Mouse (Mus musculus) heart, postnatal 25 days (tissue): ENCODE measurements around the gene Mon2. TPM values are rescaled to one million over a fixed set of nuclear protein-coding genes. Genes with fewer than 3 reads are reported as not detected.
"Not testable (repeated sequence)": the region's sequence is repeated elsewhere in the genome, so short reads cannot be mapped to it uniquely, and the experiment has no call there.

ENCODE experiments used
- DNase-seq: peaks from one replicate; pipeline ENCODE4 v3.0.0; 2022; ENCODE audit warnings: low spot score
- intact Hi-C: fragments of 180-260 bp; cut with DNase I; formaldehyde crosslinking; loops from one replicate; pipeline ENCODE4 v1.15.1; 2025
- total RNA-seq, 2 experiments: library from RNA; stranded (reverse); gene quantifications; 2 replicates each; pipeline ENCODE4 v1.2.3; 2021

The Mon2 gene
- total RNA-seq, 2 experiments from 2014 or later = 38.1 to 38.4 TPM

DNA sequence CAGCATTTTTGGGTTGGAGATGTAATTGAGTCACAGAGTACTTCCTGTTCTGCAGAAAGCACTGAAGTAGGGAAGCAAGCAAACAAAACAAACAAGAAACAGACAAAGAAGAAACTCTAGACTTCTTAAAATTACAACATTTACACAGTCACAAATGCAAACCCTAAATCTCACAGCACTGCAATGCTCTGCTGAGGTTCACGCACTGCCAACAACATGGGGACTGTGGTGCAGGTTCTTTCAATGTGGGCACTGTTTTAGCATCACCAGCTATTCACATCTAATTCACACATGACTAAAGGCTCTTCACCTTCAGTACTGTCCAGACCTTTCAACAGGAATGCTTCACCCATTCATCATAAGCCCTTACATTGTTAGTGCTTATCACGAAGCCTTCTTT is 13.3 kb downstream of the Mon2 start:
- DNase-seq = no peak
- intact Hi-C loops = no loop called here

GRCm38 (mm10) chr10:123060831-123061230 is 15.5 kb downstream of the Mon2 start:
- intact Hi-C loops = no loop called here
- peak; percentile 15 for DNase-seq

DNA sequence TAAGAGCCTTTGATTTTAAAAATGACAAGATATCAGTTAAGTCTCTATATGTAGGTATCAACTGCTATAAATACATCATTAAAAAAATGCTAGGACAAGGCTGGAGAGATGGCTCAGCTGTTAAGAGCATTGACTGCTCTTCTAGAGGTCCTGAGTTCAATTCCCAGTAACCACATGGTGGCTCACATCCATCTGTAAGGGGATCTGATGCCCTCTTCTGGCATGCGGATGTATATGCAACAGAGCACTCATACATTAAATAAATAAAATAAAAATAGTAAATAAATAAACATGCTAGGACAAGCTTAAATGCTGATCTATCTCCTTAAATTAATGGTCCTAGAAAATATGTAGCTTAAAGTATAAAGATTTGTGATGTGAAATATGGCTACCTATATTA is 19.2 kb downstream of the Mon2 start:
- DNase-seq = no peak
- intact Hi-C loops = no loop called here

- no peak for DNase-seq
- intact Hi-C loops = no loop called here
Observed at GRCm38 (mm10) chr10:123056463-123056862, 19.8 kb downstream of the Mon2 start.

DNA sequence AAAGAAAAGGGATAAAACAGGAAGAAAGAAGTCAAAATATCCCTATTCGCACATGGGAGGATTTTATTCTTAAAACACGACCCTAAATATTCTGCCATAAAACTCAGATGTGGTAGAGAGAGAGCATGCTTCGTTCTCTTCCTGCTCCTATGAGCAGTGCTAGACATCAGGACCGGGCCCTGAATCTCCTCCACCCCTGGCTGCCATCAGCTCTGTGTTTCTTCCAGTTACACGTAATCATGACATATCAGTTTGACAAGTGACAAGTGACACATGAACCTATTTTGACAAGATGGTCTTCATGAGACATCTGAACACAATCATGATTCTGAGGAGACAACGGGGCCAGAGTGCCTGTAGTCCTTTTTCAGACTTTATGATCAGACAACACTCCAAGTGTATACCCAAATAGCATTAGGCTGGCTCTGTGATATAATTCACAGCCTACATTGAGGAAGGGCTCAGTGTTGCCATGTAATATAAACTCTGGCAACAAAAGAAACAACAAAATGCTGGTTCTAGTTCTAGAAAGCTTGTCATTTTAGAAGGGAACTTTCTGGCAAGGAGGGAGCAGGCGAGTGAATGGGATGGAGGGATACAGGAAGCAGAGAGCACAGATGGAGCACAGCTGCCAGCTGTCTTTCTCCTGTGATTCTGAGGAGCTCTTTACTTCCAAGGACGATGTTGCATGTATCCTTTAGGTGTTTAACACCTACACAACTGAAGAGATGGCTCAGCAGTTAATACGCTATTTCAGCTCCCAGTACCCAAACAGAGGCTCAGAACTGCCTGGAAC is 20.9 kb downstream of the Mon2 start:
- DNase-seq = no peak
- intact Hi-C loops = no loop called here

DNA sequence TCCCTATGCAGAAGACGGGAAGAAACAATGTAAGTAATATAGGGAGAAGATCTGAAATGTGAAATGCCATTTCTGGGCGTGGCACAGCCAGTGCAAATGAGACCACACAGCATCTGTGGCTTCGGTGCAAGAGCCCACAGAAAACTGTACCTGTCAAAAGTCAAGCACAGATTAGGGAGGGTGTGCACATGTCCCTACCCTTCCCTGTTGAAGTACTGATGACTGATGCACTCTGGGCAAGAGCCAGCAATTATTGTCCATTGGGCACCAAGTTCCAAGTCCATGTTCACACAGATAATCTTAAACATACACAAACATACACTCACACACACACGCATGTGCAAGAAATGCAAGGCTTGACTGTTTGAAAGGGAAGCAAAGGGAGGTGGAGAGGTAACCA is 22.7 kb downstream of the Mon2 start:
- no peak for DNase-seq
- intact Hi-C loops = no loop called here

DNA sequence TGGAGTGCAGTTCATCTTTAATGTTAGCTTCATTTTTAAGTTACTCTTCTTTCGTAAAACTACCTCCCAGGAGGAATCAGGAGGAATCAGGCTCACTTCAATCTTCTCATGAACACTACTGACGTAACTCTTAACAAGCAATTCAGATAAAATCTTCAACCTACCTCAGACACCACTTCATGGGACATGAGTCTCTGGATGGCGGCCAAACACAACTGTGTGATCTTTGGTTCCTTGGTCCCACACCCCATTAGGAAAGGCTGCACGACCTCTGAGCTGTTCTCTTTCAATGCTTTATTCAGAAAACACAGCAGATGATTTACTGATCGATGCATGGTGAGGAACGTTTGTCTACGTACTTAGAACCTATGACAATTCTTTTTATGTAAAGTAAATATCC is 24.3 kb downstream of the Mon2 start:
- DNase-seq = no peak

DNA sequence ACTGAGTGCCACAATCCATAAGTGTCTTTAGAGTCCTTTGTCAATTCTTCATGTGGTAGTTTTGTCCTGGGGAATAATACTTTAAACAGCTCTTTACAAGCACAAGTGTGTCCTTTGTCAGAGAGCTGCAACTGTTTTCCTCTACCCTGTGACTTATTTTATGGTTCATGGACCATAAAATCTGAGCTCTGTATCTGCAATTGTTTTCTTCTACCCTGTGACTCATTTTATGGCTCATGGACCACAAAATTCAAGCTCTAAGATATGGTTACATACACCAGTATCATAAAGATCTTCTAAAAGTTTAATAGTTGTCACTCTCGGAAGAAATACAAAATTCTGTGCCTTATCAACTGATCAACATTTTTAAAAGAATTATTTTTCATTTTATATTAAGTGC is 27.6 kb downstream of the Mon2 start:
- no peak for DNase-seq
- intact Hi-C loops = no loop called here

More for the DNA sequence above, 24.3 kb downstream of the Mon2 start:
- intact Hi-C loops = no loop called here

GRCm38 (mm10) chr10:123039936-123040335 is 36.4 kb downstream of the Mon2 start:
- intact Hi-C loops = loop anchor here (2.0 kb wide), 1 partner anchor 53 kb away; no protein-coding TSS in a partner anchor
- DNase-seq = no peak

- intact Hi-C loops = no loop called here
- DNase-seq = no peak
Observed at GRCm38 (mm10) chr10:123032078-123032646, 44.1 kb downstream of the Mon2 start.

DNA sequence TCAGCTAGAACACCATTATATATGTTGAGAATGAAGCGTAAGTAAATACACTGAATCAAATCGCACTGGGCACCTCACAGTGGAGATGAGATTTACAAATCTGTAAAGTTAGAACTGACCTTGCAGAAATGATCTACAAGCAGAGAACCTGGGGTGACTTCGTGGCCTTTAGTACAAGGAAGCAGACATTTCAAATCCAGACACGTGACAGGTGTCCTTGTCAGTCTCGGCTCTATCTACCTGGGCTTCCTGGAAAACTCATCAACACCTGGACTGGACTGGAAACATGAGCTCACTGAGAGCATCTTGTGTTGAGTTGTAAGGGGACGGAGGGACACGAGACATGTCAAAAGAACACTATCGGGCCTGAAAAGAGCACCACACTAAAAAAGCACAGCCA is 44.9 kb downstream of the Mon2 start:
- intact Hi-C loops = no loop called here
- no peak for DNase-seq

GRCm38 (mm10) chr10:123030589-123030988 is 45.7 kb downstream of the Mon2 start:
- intact Hi-C loops = no loop called here

DNA sequence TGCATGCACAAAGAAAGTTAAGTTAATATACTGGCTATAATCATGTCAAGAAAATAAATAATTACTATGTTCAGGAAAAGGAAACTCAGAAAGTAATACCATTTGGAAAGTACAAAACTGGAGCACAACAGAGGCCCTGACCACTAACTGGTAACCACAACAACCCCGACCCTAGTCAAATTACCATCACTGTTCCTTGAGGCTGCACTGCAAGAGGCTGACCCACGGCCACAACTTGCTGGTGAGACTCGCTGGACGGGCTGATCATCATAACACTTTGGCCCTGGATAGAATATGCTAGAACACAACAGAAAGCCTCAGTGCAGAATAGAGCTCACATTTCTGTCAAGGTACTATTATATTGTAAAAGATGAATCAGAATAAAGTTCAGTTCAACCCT is 47.4 kb downstream of the Mon2 start:
- intact Hi-C loops = no loop called here
- no peak for DNase-seq

More at GRCm38 (mm10) chr10:123030589-123030988, 45.7 kb downstream of the Mon2 start:
- no peak for DNase-seq

DNA sequence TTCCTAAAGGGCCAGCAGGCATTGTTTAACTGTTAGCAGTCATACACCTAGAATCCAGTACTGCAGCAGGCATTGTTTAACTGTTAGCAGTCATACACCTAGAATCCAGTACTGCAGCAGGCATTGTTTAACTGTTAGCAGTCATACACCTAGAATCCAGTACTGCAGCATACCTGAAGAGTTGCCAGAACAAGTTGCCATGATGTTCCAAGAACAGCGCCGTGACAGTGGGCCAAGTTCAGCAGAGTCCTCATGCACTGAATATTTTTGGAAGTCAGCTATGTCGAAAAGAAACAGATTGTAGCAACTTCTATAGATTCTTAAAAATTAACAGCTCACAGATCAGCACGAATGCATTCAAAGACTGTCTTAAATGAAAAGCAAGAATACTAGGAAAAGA is 49.6 kb downstream of the Mon2 start:
- intact Hi-C loops, DNase-seq: not testable (repeated sequence)

GRCm38 (mm10) chr10:123013435-123013834 is 62.9 kb downstream of the Mon2 start:
- intact Hi-C loops = no loop called here

DNA sequence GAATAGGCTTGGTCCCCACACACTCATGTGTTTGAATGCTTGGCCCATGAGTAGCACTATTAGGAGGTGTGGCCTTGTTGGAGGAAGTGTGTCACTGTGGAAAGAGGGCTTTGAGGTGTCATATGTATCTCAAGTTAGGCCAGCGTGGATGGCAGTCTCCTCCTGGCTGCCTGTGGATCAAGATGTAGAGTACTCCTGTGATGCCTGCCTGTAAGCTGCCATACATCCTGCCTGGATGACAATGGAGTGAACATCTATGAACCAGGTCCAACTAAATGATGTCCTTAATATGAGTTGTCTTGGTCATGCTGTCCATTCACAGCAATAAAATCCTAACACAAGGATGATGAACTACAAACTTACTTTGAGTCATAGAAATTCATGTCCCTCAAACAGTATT is 64.9 kb downstream of the Mon2 start:
- no peak for DNase-seq
- intact Hi-C loops = no loop called here

More at GRCm38 (mm10) chr10:123013435-123013834, 62.9 kb downstream of the Mon2 start:
- no peak for DNase-seq

GRCm38 (mm10) chr10:123005237-123006185 is 70.8 kb downstream of the Mon2 start:
- intact Hi-C loops = loop anchor here (1.0 to 5.0 kb wide), 3 partner anchors 199 to 453 kb away; partner anchors contain the start of gene Ppm1h
- no peak for DNase-seq

GRCm38 (mm10) chr10:123004475-123005236 is 71.6 kb downstream of the Mon2 start:
- no peak for DNase-seq
- intact Hi-C loops = loop anchor here (1.0 to 5.0 kb wide), 3 partner anchors 198 to 452 kb away; partner anchors contain the start of gene Ppm1h

- intact Hi-C loops = no loop called here
- DNase-seq = no peak
Observed at GRCm38 (mm10) chr10:123001985-123002384, 74.3 kb downstream of the Mon2 start.

GRCm38 (mm10) chr10:123001363-123001762 is 74.9 kb downstream of the Mon2 start:
- intact Hi-C loops = no loop called here
- DNase-seq = no peak
